Mouse (Mus musculus): ENCODE data around the gene Hist2h2aa1.

- TF ChIP-seq CTCF (IDR thresholded peaks at IDR 0.05; ENCODE audit: low read depth, low read length): no peak
- TF ChIP-seq TAL1 (conservative IDR thresholded peaks at IDR 0.05; ENCODE audit: low read depth, low read length): no peak
- TF ChIP-seq GATA1 (IDR thresholded peaks at IDR 0.05; ENCODE audit: borderline replicate concordance, low read length): no peak
- TF ChIP-seq POLR2AphosphoS5 (IDR thresholded peaks at IDR 0.05; ENCODE audit: insufficient replicate concordance, low read depth, low read length): peak; percentile 92
These were observed 17.0 kb downstream of the Hist2h2aa1 start for GRCm38 (mm10) chr3:96262216-96262875.
